In the genomic region with DNA sequence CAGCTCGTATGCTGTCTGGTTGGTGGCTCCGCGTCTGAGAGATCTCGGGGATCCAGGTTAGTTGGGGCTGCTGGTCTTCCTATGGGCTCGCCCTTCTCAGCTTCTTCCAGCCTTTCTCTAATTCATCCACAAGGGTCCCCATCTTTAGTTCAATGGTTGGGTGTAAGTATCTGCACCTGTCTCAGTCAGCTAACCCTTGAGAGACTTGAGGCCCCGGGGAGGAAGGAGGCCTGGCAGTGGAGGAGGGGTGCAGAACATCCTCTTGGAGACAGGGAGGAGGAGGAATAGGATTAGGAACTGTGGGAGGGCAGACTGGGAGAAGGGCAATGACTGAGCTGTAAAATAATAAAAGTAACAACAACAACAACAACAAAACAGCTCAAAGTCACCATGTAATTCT, we compare ENCODE assay signal across 37 mouse cellular contexts. TPM values are rescaled to one million over a fixed set of nuclear protein-coding genes. Genes with fewer than 3 reads are reported as not detected.
"Had no signal": no experiment of that assay in that cellular context is flagged by ENCODE, and none has a peak within 500 bp of the region (broad histone marks: within the 10 kb centered on the region; RNA-seq: fewer than 3 reads in every experiment).

No protein-coding gene starts in this region.

- H3K27ac ChIP-seq: embryonic facial prominence, embryonic 10.5 days; embryonic facial prominence, embryonic 12.5 days; embryonic facial prominence, embryonic 13.5 days; embryonic facial prominence, embryonic 15.5 days; forebrain, embryonic 10.5 days; forebrain, embryonic 12.5 days; forebrain, embryonic 13.5 days; forebrain, embryonic 15.5 days; gastrocnemius, adult 2 months; heart, adult 2 months had no signal

- H3K4me2 ChIP-seq: embryonic facial prominence, embryonic 12.5 days; embryonic facial prominence, embryonic 13.5 days; embryonic facial prominence, embryonic 15.5 days; forebrain, embryonic 12.5 days; forebrain, embryonic 13.5 days; forebrain, embryonic 15.5 days had no signal

- H3K36me3 ChIP-seq: embryonic facial prominence, embryonic 10.5 days; embryonic facial prominence, embryonic 12.5 days; embryonic facial prominence, embryonic 13.5 days; embryonic facial prominence, embryonic 15.5 days; forebrain, embryonic 10.5 days; forebrain, embryonic 12.5 days; forebrain, embryonic 15.5 days had no signal

- H3K9me3 ChIP-seq: embryonic facial prominence, embryonic 10.5 days; embryonic facial prominence, embryonic 12.5 days; embryonic facial prominence, embryonic 13.5 days; embryonic facial prominence, embryonic 15.5 days; forebrain, embryonic 10.5 days; forebrain, embryonic 12.5 days; forebrain, embryonic 13.5 days; forebrain, embryonic 15.5 days had no signal

- DNase-seq: cerebellum, adult 8-10 months; cerebellum, adult 9-10 months; cerebellum, adult 9-11 months; cerebellum, postnatal 10 days; cerebellum, postnatal 14 days; cerebellum, postnatal 25 days; cerebellum, postnatal 36 days; embryo, embryonic 11 days; forebrain, postnatal 0 days; gastrocnemius, adult 2 months; gastrocnemius, postnatal 10 days; gastrocnemius, postnatal 14 days; gastrocnemius, postnatal 25 days; gastrocnemius, postnatal 36 days; heart, adult 18-20 months; heart, adult 2 months had no signal

- H3K4me3 ChIP-seq: embryonic facial prominence, embryonic 10.5 days; embryonic facial prominence, embryonic 12.5 days; embryonic facial prominence, embryonic 13.5 days; embryonic facial prominence, embryonic 15.5 days; erythroblast, embryonic 14.5 days; forebrain, embryonic 10.5 days; forebrain, embryonic 12.5 days; forebrain, embryonic 13.5 days; forebrain, embryonic 15.5 days; gastrocnemius, adult 2 months; heart, adult 2 months had no signal

- H3K4me1 ChIP-seq: embryonic facial prominence, embryonic 12.5 days; embryonic facial prominence, embryonic 13.5 days; embryonic facial prominence, embryonic 15.5 days; forebrain, embryonic 12.5 days; forebrain, embryonic 13.5 days; forebrain, embryonic 15.5 days had no signal

- H3K27me3 ChIP-seq: embryonic facial prominence, embryonic 12.5 days; embryonic facial prominence, embryonic 13.5 days; embryonic facial prominence, embryonic 15.5 days; forebrain, embryonic 12.5 days; forebrain, embryonic 13.5 days; forebrain, embryonic 15.5 days had no signal

- H3K9ac ChIP-seq: embryonic facial prominence, embryonic 12.5 days; embryonic facial prominence, embryonic 13.5 days; embryonic facial prominence, embryonic 15.5 days; forebrain, embryonic 12.5 days; forebrain, embryonic 13.5 days; forebrain, embryonic 15.5 days; forebrain, postnatal 0 days had no signal

- ATAC-seq: forebrain, embryonic 13.5 days; forebrain, embryonic 14.5 days; forebrain, embryonic 15.5 days; forebrain, embryonic 16.5 days; forebrain, postnatal 0 days had no signal

RNA-seq across cellular contexts. Expression of gene Gpr15, which starts 18.7 kb away (rescaled TPM):
- total RNA-seq: common myeloid progenitor, adult 5-6 weeks; gastrocnemius, adult 18-20 months; gastrocnemius, adult 2 months; gastrocnemius, adult 8-10 months; gastrocnemius, postnatal 10 days; gastrocnemius, postnatal 14 days; gastrocnemius, postnatal 25 days; gastrocnemius, postnatal 36 days; gastrocnemius, postnatal 4 days; heart, adult 18-20 months; heart, adult 2 months; heart, adult 8-10 months had no signal
- polyA plus RNA-seq: cortical plate, adult 2 months; embryonic facial prominence, embryonic 10.5 days; embryonic facial prominence, embryonic 11.5 days; embryonic facial prominence, embryonic 12.5 days; embryonic facial prominence, embryonic 14.5 days; erythroblast, embryonic 14.5 days; forebrain, embryonic 10.5 days; forebrain, embryonic 11.5 days; forebrain, embryonic 13.5 days; forebrain, embryonic 14.5 days; forebrain, embryonic 16.5 days; forebrain, postnatal 0 days; gonadal fat pad, adult 2 months had no signal
